Mouse (Mus musculus) spleen, adult 2 months (tissue): ENCODE measurements around the gene Slc29a1.

ENCODE experiments used
- CTCF ChIP-seq: fragments of 200-500 bp; IDR thresholded peaks from 2 replicates; pipeline ENCODE4 v1.5.1; 2011; ENCODE audit warnings: mild to moderate bottlenecking, inconsistent platforms; ENCODE audit not compliant: insufficient read depth, insufficient read length, insufficient replicate concordance; ENCODE audit errors: extremely low read depth
- POLR2A ChIP-seq: fragments of 200-500 bp; IDR thresholded peaks from 2 replicates; pipeline ENCODE4 v1.6.1; 2011; ENCODE audit warnings: low read depth, low read length, inconsistent platforms

GRCm38 (mm10) chr17:45616679-45617078 is 17.3 kb upstream of the Slc29a1 start:
- no peak for TF ChIP-seq CTCF
- TF ChIP-seq POLR2A: no peak
